Mouse (Mus musculus): Measurements from ENCODE around the gene Olfr592.
"Not testable (repeated sequence)": the region's sequence is repeated elsewhere in the genome, so short reads cannot be mapped to it uniquely, and the experiment has no call there.

Gene Olfr592

DNA sequence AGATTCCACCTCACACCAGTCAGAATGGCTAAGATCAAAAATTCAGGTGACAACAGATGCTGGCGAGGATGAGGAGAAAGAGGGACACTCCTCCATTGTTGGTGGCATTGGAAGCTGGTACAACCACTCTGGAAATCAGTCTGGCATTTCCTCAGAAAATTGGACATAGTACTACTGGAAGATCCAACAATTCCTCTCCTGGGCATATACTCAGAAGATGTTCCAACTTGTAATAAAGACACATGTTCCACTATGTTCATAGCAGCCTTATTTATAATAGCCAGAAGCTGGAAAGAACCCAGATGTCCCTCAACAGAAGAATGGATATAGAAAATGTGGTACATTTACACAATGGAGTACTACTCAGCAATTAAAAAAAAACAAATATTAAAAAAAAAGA is at the start of gene Olfr592:
TSS of gene Olfr592 (plus strand) at position 301 of the 400 bp plus-strand sequence.
- DNase-seq, result not testable (repeated sequence)

DNA sequence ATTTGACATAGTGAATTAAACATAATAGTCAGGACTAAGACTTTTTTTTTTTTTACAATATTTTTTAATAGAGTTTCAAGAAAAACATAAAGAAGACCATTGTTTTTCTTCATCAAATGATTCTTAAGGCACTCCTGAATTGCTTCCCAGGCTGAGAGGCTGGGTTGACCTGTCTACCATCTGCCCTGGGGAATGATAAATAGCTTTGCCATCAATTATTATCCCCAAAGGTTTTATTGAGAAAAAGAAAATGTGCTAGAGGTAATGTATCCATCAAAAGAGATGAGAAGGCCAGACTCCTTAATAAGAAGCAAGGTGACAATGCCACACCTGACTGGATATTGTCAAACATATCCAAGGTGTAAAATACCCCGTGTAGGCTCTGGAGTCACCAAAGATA is 44.0 kb upstream of the Olfr592 start, which contains the start of gene Olfr588-ps1:
TSS of gene Olfr588-ps1 (plus strand) at position 301 of the 400 bp plus-strand sequence.
- no peak for DNase-seq

DNA sequence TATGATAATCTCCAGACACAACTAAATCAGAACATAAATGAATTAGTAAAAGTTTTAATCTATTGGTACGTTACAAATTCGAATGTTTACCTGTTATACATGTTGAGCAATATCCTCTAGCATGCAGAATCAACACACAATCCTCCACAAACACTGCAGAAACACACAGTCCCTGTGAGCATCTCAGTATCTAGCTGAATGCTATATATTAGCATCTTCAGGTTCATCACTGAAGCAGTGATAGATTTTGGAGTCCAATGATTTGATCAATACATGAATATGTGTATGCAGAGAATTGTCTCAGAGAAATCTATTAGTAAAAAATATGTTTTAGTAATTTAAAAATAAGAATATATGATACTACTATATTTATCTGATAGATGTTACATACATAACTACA is 28.3 kb upstream of the Olfr592 start, which contains the start of gene Olfr589:
TSS of gene Olfr589 (minus strand) at position 101 of the 400 bp plus-strand sequence.
- no peak for DNase-seq

DNA sequence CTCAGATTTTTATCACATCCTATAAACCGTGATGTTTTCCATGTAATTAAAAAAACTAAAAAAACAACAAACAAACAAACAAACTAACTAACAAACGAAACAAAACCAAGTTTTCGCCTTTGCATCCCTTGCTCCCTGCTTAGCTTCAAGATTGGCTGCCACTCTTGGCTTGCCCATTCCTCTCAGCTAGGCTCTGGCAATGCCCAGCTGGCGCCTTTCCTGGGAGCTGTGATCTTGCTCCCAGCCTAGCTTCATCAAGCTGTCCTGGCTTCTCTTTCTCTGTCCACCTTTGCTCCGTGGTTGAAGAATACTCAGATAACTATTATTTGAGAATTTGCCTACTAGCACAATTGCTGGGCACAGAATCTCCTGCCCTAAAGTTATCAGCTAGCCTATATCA is 14.9 kb upstream of the Olfr592 start:
- no peak for DNase-seq

DNA sequence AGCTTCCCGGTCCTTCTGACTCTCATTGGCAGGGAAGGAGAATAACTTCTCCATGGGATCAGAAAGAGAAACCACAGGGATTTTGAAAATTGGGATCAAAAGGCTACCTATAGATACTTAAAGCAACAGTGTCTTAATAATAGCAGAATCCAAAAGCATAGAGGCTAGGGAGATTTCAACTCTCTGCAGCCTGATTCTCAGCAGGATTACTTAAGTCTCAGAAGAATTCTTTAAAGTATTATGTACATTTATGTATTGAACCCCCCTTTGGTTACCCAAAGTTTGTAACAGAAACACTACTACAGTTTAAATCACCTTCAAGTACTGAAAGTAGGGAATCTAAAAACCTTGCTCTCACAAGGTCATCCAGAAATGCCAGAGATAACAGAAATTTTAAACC is 6.4 kb upstream of the Olfr592 start, which contains the start of gene Olfr591:
TSS of gene Olfr591 (minus strand) at position 101 of the 400 bp plus-strand sequence.
- no peak for DNase-seq

DNA sequence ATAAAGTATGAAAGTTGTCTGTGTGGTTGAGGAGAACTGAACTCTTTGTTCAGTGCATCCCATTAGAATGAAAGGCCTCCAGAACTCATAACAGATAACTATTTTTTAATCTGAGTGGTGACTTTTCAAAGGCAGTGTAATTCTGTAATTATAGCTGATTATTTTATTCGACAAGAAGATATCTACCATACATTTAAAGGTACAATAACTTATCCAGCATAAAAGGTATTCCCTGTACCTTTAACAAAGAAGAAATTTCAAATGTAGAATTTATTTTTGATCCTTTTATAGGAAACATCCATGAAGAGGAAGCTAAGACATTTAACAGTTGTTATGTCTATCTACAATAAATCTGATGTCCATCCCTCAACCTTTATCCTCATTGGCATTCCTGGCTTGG is 27.0 kb downstream of the Olfr592 start, which contains the start of gene Olfr593:
TSS of gene Olfr593 (plus strand) at position 301 of the 400 bp plus-strand sequence.
- DNase-seq, result no peak

DNA sequence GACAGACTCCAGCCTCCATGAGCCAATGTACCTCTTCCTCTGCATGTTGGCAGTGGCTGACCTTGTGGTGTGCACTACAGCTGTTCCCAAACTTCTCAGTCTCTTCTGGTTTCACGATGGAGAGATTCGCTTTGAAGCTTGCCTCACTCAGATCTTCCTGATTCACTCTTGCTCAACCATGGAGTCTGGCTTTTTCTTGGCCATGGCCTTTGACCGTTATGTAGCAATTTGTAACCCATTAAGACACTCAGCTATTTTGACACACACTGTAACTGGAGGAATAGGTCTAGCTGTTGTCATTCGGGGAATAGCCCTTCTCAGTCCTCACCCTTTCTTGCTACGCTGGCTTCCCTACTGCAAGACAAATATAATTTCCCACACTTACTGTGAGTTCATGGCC is 27.4 kb downstream of the Olfr592 start:
- DNase-seq, result not testable (repeated sequence)

DNA sequence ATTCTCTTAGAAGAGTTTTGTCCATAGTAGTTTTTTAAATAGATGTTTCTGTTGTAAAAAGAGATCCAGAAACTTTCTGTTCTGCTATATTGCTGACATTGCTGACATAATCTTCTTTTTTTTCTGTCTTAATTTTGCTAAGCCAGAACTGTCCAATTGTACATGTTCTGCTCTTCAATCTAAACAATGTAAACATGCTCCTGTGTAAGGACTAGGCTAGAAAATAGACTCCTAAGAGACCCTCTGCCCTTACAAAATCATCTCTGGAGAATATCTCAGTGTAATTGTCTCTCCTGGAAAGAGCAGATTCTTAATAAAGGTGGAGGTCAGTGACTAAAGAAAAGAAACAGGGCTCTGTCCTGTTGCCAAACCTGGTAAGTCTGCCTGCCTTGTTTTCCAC is 32.1 kb downstream of the Olfr592 start, which contains the start of gene Olfr594:
TSS of gene Olfr594 (plus strand) at position 301 of the 400 bp plus-strand sequence.
- no peak for DNase-seq

Data from retina, postnatal 1 day (tissue).